Mouse (Mus musculus) lung, postnatal 0 days (tissue): Measurements from ENCODE around the gene Klc1.
A peak's percentile ranks its signal among the peaks of the same experiment; 100 is the strongest.

Experiments
- CTCF ChIP-seq: IDR thresholded peaks from 2 replicates; pipeline ENCODE4 v1.5.1; 2016; ENCODE audit warnings: antibody characterized with exemption, mild to moderate bottlenecking
- EP300 ChIP-seq: IDR thresholded peaks from 2 replicates; pipeline ENCODE4 v1.6.1; 2016; ENCODE audit warnings: antibody characterized with exemption, mild to moderate bottlenecking, control low read depth

DNA sequence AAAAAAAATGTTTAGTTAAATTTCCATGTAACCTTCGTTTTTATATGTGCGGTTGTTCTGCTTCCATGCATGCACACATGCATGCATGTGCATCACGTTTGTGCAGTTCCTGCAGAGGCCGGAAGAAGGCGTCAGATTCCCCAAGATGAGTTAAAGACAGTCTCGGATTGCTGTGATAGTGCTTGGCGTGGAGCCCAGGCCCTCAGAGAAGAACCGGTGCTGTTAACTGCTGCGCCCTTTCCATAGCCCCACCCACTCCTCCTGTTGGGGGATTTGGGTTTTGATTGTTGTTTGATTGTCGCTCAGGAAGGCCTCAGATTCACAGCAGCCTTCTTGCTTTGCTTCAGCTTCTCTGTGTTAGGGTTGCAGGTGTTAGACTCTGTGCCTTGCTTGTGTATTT, 10.7 kb downstream of the Klc1 start:
- TF ChIP-seq CTCF (peak; percentile 66), EP300 (no peak)
